Mouse (Mus musculus): ENCODE measurements around the gene Smim20. TPM values are rescaled to one million over a fixed set of nuclear protein-coding genes. Genes with fewer than 3 reads are reported as not detected.

Smim20 gene
- polyA plus RNA-seq, 1 experiment = 23.9 TPM

DNA sequence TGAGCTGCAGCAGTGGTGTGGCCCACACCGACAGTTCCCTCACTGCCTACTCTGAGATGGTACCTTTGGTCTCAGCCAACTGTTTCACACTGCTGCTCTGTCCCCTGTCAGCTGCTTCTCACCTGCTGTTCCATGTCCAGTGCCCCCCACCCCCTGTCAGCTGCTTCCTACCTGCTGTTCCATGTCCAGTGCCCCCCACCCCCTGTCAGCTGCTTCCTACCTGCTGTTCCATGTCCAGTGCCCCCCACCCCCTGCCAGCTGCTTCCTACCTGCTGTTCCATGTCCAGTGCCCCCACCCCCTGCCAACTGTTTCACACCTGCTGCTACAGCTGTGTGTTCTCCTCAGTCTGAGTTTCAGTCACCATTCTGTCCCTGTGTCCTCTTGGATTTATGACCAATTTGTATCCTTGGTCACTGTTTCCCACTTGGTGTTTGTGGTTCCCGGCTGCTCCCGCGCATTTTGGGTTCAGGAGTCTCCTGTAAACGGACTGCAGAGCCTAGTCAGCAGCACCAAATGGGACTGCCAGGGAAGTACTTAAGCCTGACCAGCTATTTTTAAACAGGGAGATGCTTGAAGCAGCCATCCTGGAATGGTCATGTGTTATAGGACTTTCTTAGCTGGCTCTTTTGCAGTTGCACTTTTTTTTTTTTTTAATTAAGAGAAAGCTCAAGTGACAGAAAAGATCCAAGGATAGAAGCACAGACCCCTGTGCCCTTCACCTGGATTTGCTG is 7.0 kb downstream of the Smim20 start:
- TF ChIP-seq CTCF (IDR thresholded peaks at IDR 0.05; ENCODE audit: extremely low read depth, insufficient read depth, insufficient read length, insufficient replicate concordance) (no peak), POLR2A (IDR thresholded peaks at IDR 0.05; ENCODE audit: low read depth, low read length) (no peak)
- no peaks in the 10 kb centered on the region for H3K27me3 ChIP-seq (ENCODE audit: control insufficient read depth, insufficient read depth, low read length)
- 87% methylated on average over 5 of the region's 5 CpGs for WGBS
- H3K36me3 ChIP-seq (ENCODE audit: control insufficient read depth, insufficient read depth, low read length) = peaks cover 15% of the 10 kb centered on the region
- H3K27ac ChIP-seq (ENCODE audit: insufficient read depth, low read length) = no peak overlapping the region
- no peak overlapping the region for H3K4me3 ChIP-seq (ENCODE audit: extremely low read depth, insufficient read depth, insufficient read length)
- no peak for DNase-seq (ENCODE audit: low read depth in 1 of 2, low spot score in 2 of 2)
- peaks cover 12% of the 10 kb centered on the region; the same call in 1 of the 2 replicates for H3K4me1 ChIP-seq (ENCODE audit: control insufficient read depth, insufficient read depth, insufficient read length)

DNA sequence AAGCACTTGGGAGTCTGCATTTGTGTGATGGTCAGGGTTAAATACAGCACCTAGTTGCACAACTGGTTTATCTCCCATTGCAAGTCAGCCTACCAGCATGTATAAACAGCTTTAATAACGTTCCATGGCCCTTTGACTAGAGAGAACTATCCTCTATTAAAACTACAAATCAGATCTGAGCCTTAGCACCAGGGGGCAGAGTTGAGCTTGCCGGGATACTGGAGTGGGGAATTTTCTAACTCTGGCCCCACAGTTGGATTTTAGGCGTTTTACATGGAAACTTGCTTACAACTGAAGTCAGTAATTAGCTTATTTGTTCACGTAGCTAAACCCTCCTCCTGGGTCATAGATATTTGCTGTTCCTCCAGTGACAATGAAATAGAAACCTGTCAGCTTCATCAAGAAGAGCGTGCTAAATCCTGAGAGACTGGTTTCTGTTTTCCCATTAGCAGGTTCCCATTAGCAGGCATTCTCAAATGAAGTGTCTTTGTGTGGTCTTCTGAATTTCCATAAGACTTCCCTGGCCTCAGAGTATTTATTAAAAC is 8.0 kb downstream of the Smim20 start:
- 83% methylated on average over 5 of the region's 5 CpGs for WGBS
- no peak for DNase-seq (ENCODE audit: low read depth in 1 of 2, low spot score in 2 of 2)
- Histone ChIP-seq H3K4me1 (ENCODE audit: control insufficient read depth, insufficient read depth, insufficient read length) (peaks cover 12% of the 10 kb centered on the region; the same call in 1 of the 2 replicates), H3K4me3 (ENCODE audit: extremely low read depth, insufficient read depth, insufficient read length) (no peak overlapping the region), H3K27ac (ENCODE audit: insufficient read depth, low read length) (no peak overlapping the region), H3K36me3 (ENCODE audit: control insufficient read depth, insufficient read depth, low read length) (peaks cover 17% of the 10 kb centered on the region), H3K27me3 (ENCODE audit: control insufficient read depth, insufficient read depth, low read length) (no peaks in the 10 kb centered on the region)
- TF ChIP-seq POLR2A (IDR thresholded peaks at IDR 0.05; ENCODE audit: low read depth, low read length) = no peak
- TF ChIP-seq CTCF (IDR thresholded peaks at IDR 0.05; ENCODE audit: extremely low read depth, insufficient read depth, insufficient read length, insufficient replicate concordance) = no peak

GRCm38 (mm10) chr5:53275376-53275775 is 8.5 kb downstream of the Smim20 start:
- Histone ChIP-seq H3K36me3 (ENCODE audit: control insufficient read depth, insufficient read depth, low read length) (peaks cover 19% of the 10 kb centered on the region), H3K4me3 (ENCODE audit: extremely low read depth, insufficient read depth, insufficient read length) (no peak overlapping the region), H3K4me1 (ENCODE audit: control insufficient read depth, insufficient read depth, insufficient read length) (peaks cover 12% of the 10 kb centered on the region; the same call in 1 of the 2 replicates), H3K27ac (ENCODE audit: insufficient read depth, low read length) (no peak overlapping the region), H3K27me3 (ENCODE audit: control insufficient read depth, insufficient read depth, low read length) (no peaks in the 10 kb centered on the region)
- WGBS = 81% methylated on average over 3 of the region's 3 CpGs
- DNase-seq (ENCODE audit: low read depth in 1 of 2, low spot score in 2 of 2) = no peak
- TF ChIP-seq CTCF (IDR thresholded peaks at IDR 0.05; ENCODE audit: extremely low read depth, insufficient read depth, insufficient read length, insufficient replicate concordance) (no peak), POLR2A (IDR thresholded peaks at IDR 0.05; ENCODE audit: low read depth, low read length) (no peak)

DNA sequence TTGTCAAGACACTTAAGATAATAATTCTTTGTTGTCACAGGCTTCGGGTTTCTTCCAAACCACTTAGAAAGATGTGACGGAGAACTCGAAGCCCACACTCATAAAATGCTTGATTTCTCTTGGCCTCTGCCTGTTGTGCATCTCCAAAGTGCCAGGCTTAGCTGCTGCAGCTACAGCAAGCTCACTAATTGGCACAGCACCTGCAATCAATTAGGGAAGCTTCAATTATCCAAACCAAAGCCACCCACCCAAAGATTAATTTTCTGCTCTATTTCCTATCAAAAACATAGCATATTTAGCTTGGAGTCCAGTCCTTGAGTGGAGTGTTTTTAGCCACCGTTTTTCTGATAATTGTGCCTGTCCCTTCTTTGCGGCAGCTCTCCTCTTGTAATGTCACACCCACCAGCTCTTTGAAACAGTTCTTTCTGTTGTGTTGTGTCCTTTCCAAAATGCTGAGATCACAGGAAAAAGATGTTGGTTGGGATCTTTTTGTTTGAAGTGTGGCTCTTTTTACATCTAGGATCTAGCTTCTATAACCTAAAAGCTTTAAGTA is 9.7 kb downstream of the Smim20 start:
- DNase-seq (ENCODE audit: low read depth in 1 of 2, low spot score in 2 of 2) = no peak
- WGBS = 89% methylated on average over 5 of the region's 5 CpGs
- H3K36me3 ChIP-seq (ENCODE audit: control insufficient read depth, insufficient read depth, low read length) = peaks cover 19% of the 10 kb centered on the region
- H3K27ac ChIP-seq (ENCODE audit: insufficient read depth, low read length) = no peak overlapping the region
- no peaks in the 10 kb centered on the region for H3K27me3 ChIP-seq (ENCODE audit: control insufficient read depth, insufficient read depth, low read length)
- H3K4me1 ChIP-seq (ENCODE audit: control insufficient read depth, insufficient read depth, insufficient read length) = peaks cover 6% of the 10 kb centered on the region; the same call in 1 of the 2 replicates
- H3K4me3 ChIP-seq (ENCODE audit: extremely low read depth, insufficient read depth, insufficient read length) = no peak overlapping the region
- TF ChIP-seq CTCF (IDR thresholded peaks at IDR 0.05; ENCODE audit: extremely low read depth, insufficient read depth, insufficient read length, insufficient replicate concordance) (no peak), POLR2A (IDR thresholded peaks at IDR 0.05; ENCODE audit: low read depth, low read length) (no peak)

GRCm38 (mm10) chr5:53277716-53278263 is 10.9 kb downstream of the Smim20 start:
- 93% methylated on average over 4 of the region's 4 CpGs for WGBS
- H3K27ac ChIP-seq (ENCODE audit: insufficient read depth, low read length) = no peak overlapping the region

DNA sequence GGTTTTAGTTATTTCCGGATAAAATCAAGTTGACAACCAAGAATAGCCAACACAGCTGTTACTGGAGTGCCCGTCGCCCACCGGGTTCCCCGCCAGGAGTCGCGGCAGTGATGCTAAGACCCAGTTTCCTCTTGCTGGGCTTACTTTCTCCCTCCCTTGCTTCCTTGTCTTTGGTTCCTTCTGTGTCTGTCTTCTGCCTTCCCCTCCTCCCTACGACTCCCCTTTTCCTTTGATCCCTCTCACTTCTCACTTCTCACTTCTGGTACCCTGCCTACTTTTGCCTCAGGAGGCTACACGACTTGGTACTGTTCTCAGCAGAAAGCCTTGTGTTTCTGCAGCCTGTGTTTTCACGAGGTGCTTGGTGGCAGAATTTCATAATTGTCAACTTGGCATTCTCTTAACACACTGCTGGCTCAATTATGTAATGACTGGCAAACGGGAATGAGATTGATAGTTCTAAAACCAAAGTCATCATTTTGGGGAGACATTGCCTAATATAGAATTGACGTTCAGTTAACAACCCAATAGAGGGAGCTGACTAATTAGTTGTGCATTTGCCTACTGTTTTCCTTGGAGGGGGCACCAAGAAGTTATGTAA is 12.4 kb downstream of the Smim20 start:
- 78% methylated on average over 12 of the region's 12 CpGs for WGBS
- no peak for DNase-seq (ENCODE audit: low read depth in 1 of 2, low spot score in 2 of 2)
- Histone ChIP-seq H3K4me3 (ENCODE audit: extremely low read depth, insufficient read depth, insufficient read length) (no peak overlapping the region), H3K36me3 (ENCODE audit: control insufficient read depth, insufficient read depth, low read length) (peaks cover 19% of the 10 kb centered on the region), H3K4me1 (ENCODE audit: control insufficient read depth, insufficient read depth, insufficient read length) (peaks cover 6% of the 10 kb centered on the region; the same call in 1 of the 2 replicates), H3K27me3 (ENCODE audit: control insufficient read depth, insufficient read depth, low read length) (no peaks in the 10 kb centered on the region), H3K27ac (ENCODE audit: insufficient read depth, low read length) (no peak overlapping the region)
- TF ChIP-seq POLR2A (IDR thresholded peaks at IDR 0.05; ENCODE audit: low read depth, low read length) = no peak
- no peak for TF ChIP-seq CTCF (IDR thresholded peaks at IDR 0.05; ENCODE audit: extremely low read depth, insufficient read depth, insufficient read length, insufficient replicate concordance)

More at GRCm38 (mm10) chr5:53277716-53278263, 10.9 kb downstream of the Smim20 start:
- H3K4me1 ChIP-seq (ENCODE audit: control insufficient read depth, insufficient read depth, insufficient read length) = peaks cover 4% of the 10 kb centered on the region; the same call in 1 of the 2 replicates
- TF ChIP-seq CTCF (IDR thresholded peaks at IDR 0.05; ENCODE audit: extremely low read depth, insufficient read depth, insufficient read length, insufficient replicate concordance) = no peak
- no peak for TF ChIP-seq POLR2A (IDR thresholded peaks at IDR 0.05; ENCODE audit: low read depth, low read length)
- DNase-seq (ENCODE audit: low read depth in 1 of 2, low spot score in 2 of 2) = no peak
- H3K27me3 ChIP-seq (ENCODE audit: control insufficient read depth, insufficient read depth, low read length) = no peaks in the 10 kb centered on the region
- no peak overlapping the region for H3K4me3 ChIP-seq (ENCODE audit: extremely low read depth, insufficient read depth, insufficient read length)
- peaks cover 19% of the 10 kb centered on the region for H3K36me3 ChIP-seq (ENCODE audit: control insufficient read depth, insufficient read depth, low read length)

Measured in spleen, adult 2 months (tissue).